Mouse (Mus musculus) liver, embryonic 16.5 days (tissue): ENCODE data around the gene Gm8113. TPM values are rescaled to one million over a fixed set of nuclear protein-coding genes. Genes with fewer than 3 reads are reported as not detected.
A peak's percentile ranks its signal among the peaks of the same experiment; 100 is the strongest.
"Not testable (repeated sequence)": the region's sequence is repeated elsewhere in the genome, so short reads cannot be mapped to it uniquely, and the experiment has no call there.

Experiments used
- ATAC-seq: fragments of 200-750 bp; cut with Nextera tagmentation; 2 replicates; pipeline ENCODE4 v1.8.0; 2017; ENCODE audit warnings: low read depth, mild to moderate bottlenecking, moderate number of reproducible peaks, moderate library complexity
- H3K27ac ChIP-seq: fragments of 300-500 bp; sonication (generic); 2 replicates; pipeline ENCODE4 v1.5.1; 2014; ENCODE audit warnings: mild to moderate bottlenecking, low read length
- H3K27me3 ChIP-seq: fragments of 300-500 bp; sonication (generic); 2 replicates; pipeline ENCODE4 v1.6.1; 2014; ENCODE audit warnings: low read depth, low read length, mixed read lengths; ENCODE audit not compliant: control insufficient read depth, insufficient read depth
- H3K36me3 ChIP-seq: fragments of 300-500 bp; sonication (generic); 2 replicates; pipeline ENCODE4 v1.6.1; 2014; ENCODE audit warnings: mild to moderate bottlenecking; ENCODE audit not compliant: control insufficient read depth, insufficient read depth
- H3K4me1 ChIP-seq: fragments of 300-500 bp; sonication (generic); 2 replicates; pipeline ENCODE4 v1.6.1; 2014; ENCODE audit warnings: low read depth, low read length, mixed read lengths; ENCODE audit not compliant: control insufficient read depth
- H3K4me2 ChIP-seq: fragments of 300-500 bp; sonication (generic); 2 replicates; pipeline ENCODE4 v1.6.1; 2014; ENCODE audit warnings: low read depth, low read length, mixed read lengths
- H3K4me3 ChIP-seq: fragments of 300-500 bp; sonication (generic); 2 replicates; pipeline ENCODE4 v1.5.1; 2014; ENCODE audit warnings: low read depth, mild to moderate bottlenecking, low read length
- H3K9ac ChIP-seq: fragments of 300-500 bp; sonication (generic); 2 replicates; pipeline ENCODE4 v1.6.1; 2014; ENCODE audit warnings: low read depth, low read length
- H3K9me3 ChIP-seq: fragments of 300-500 bp; sonication (generic); replicated peaks from 2 replicates; pipeline ENCODE4 v1.6.1; 2016; ENCODE audit warnings: low read length; ENCODE audit not compliant: control insufficient read depth
- WGBS: fragments of 180-500 bp; shearing (Covaris S2); extraction: QIAGEN DNeasy Blood & Tissue Kit; methylation state at CpG from one replicate; pipeline ENCODE4 v1.1.7; 2014; ENCODE audit not compliant: insufficient replicate concordance; 5-methylcytosine and 5-hydroxymethylcytosine counted together
- polyA plus RNA-seq: library from polyadenylated mRNA; unstranded; fragments of >200 nt; fragmentation: Nextera tagmentation; extraction: Ambion mirVana; gene quantifications from 2 replicates; pipeline ENCODE4 v1.2.1, GENCODE M21; 2015

Gm8113 gene
- polyA plus RNA-seq = 8.3 and 8.8 TPM in 2 replicates

GRCm38 (mm10) chr14:43924688-43925403 lies at the start of gene Gm8113:
Gene Gm8113 (plus strand): TSS chr14:43925390.
- H3K27me3 ChIP-seq, H3K36me3 ChIP-seq, H3K9me3 ChIP-seq, H3K4me1 ChIP-seq: not testable (repeated sequence)
- ATAC-seq = peak; percentile 85
- Histone ChIP-seq H3K4me2 (peak within 1 kb of the TSS; percentile 70), H3K27ac (peak within 1 kb of the TSS; percentile 67), H3K4me3 (peak within 1 kb of the TSS; percentile 67), H3K9ac (peak within 1 kb of the TSS; percentile 64)
- 9% methylated on average over 10 of the region's 10 CpGs for whole genome bisulfite sequencing

GRCm38 (mm10) chr14:43875417-43875816 lies 49.8 kb upstream of the Gm8113 start, which contains the start of gene Ear1:
Gene Ear1 (minus strand): TSS chr14:43875517.
- not testable (repeated sequence) for H3K27ac ChIP-seq, H3K27me3 ChIP-seq, H3K4me1 ChIP-seq, ATAC-seq, H3K4me3 ChIP-seq, H3K9ac ChIP-seq, H3K4me2 ChIP-seq, H3K9me3 ChIP-seq, H3K36me3 ChIP-seq
- 84% methylated on average over 3 of the region's 3 CpGs for WGBS

- H3K4me2 ChIP-seq, H3K9ac ChIP-seq, H3K4me3 ChIP-seq, H3K9me3 ChIP-seq, H3K27me3 ChIP-seq, H3K36me3 ChIP-seq, H3K27ac ChIP-seq, H3K4me1 ChIP-seq: not testable (repeated sequence)
- ATAC-seq = peak; percentile 63
- WGBS = 22% methylated on average over 1 of the region's 2 CpGs
Measured at GRCm38 (mm10) chr14:43877789-43878188, 47.4 kb upstream of the Gm8113 start.

- H3K4me1 ChIP-seq, H3K27ac ChIP-seq, H3K4me2 ChIP-seq, H3K9me3 ChIP-seq, H3K4me3 ChIP-seq, H3K36me3 ChIP-seq, H3K27me3 ChIP-seq, H3K9ac ChIP-seq: not testable (repeated sequence)
- ATAC-seq = peak; percentile 75
- 12% methylated on average over 5 of the region's 5 CpGs for WGBS
Measured at GRCm38 (mm10) chr14:43879966-43880545, 45.1 kb upstream of the Gm8113 start.

- not testable (repeated sequence) for H3K9ac ChIP-seq, H3K9me3 ChIP-seq, H3K36me3 ChIP-seq, H3K4me3 ChIP-seq, H3K27ac ChIP-seq, H3K4me2 ChIP-seq, H3K27me3 ChIP-seq, H3K4me1 ChIP-seq, ATAC-seq
- 32% methylated on average over 1 of the region's 1 CpGs for WGBS
Measured at GRCm38 (mm10) chr14:43886235-43886634, 39.0 kb upstream of the Gm8113 start.

- H3K36me3 ChIP-seq, H3K4me3 ChIP-seq, ATAC-seq, H3K27me3 ChIP-seq, H3K9me3 ChIP-seq, H3K9ac ChIP-seq, H3K4me1 ChIP-seq, H3K4me2 ChIP-seq, H3K27ac ChIP-seq: not testable (repeated sequence)
- 73% methylated on average over 1 of the region's 1 CpGs for WGBS
Measured at GRCm38 (mm10) chr14:43891288-43891687, 33.9 kb upstream of the Gm8113 start.

GRCm38 (mm10) chr14:43895357-43895756 lies 29.8 kb upstream of the Gm8113 start:
- not testable (repeated sequence) for H3K27me3 ChIP-seq, H3K9ac ChIP-seq, ATAC-seq, H3K36me3 ChIP-seq, H3K27ac ChIP-seq, H3K9me3 ChIP-seq, H3K4me3 ChIP-seq, H3K4me2 ChIP-seq, H3K4me1 ChIP-seq
- 13% methylated on average over 1 of the region's 2 CpGs for WGBS

GRCm38 (mm10) chr14:43898577-43898976 lies 26.6 kb upstream of the Gm8113 start:
- not testable (repeated sequence) for ATAC-seq, H3K4me3 ChIP-seq, H3K27me3 ChIP-seq, H3K36me3 ChIP-seq, H3K9ac ChIP-seq, H3K4me2 ChIP-seq, H3K27ac ChIP-seq, H3K9me3 ChIP-seq, H3K4me1 ChIP-seq
- WGBS = 64% methylated on average over 3 of the region's 3 CpGs

GRCm38 (mm10) chr14:43918214-43918613 lies 7.0 kb upstream of the Gm8113 start:
- H3K9me3 ChIP-seq, H3K27me3 ChIP-seq, H3K4me2 ChIP-seq, ATAC-seq, H3K27ac ChIP-seq, H3K4me1 ChIP-seq, H3K9ac ChIP-seq, H3K36me3 ChIP-seq, H3K4me3 ChIP-seq: not testable (repeated sequence)
